Comparison of ENCODE assay signal across 10 mouse cellular contexts in the genomic region with DNA sequence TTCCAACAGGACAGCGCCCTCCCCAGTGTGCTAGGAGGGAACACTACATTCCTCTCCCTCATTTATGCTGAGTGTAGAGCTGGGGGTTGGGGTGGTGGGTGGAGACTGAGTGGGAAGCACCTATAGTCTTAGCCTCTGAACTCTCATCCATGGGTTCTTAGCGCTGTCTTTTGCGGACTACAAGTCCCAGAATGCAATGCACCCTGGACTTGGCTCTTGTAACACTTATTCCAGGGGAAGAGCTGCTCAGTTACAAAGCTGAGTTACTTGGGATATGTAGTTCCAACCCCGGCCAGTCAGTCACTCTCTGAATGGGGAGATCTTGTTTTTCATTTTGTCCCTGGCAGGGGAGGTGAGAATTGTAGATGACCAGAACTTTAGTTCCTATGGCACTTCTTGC. TPM values are rescaled to one million over a fixed set of nuclear protein-coding genes. Genes with fewer than 3 reads are reported as not detected.
DNase-seq lines count a peak whose midpoint lies in the region; ATAC-seq lines count a peak whose summit lies in the region.
"Had no signal": no experiment of that assay in that cellular context is flagged by ENCODE, and none has a peak within 500 bp of the region (broad histone marks: within the 10 kb centered on the region; RNA-seq: fewer than 3 reads in every experiment).

No protein-coding gene starts in this region.

- peaks cover 11% of the 10 kb centered on the region for H3K4me1 ChIP-seq in kidney, embryonic 16.5 days (ENCODE audit: insufficient read depth, low read length)
- peaks cover 9% of the 10 kb centered on the region for H3K4me1 ChIP-seq in stomach, embryonic 16.5 days (ENCODE audit: control insufficient read depth, insufficient read depth, low read length)

- peaks cover 19% of the 10 kb centered on the region; the same call in 1 of the 2 replicates for H3K36me3 ChIP-seq in kidney, embryonic 16.5 days (ENCODE audit: insufficient read depth, low read length)
- peaks cover 8% of the 10 kb centered on the region; the same call in 1 of the 2 replicates for H3K36me3 ChIP-seq in stomach, embryonic 16.5 days (ENCODE audit: control insufficient read depth, insufficient read depth, low read length)

- WGBS in kidney, embryonic 16.5 days, result 28% methylated on average over 4 of the region's 4 CpGs
- 17% methylated on average over 4 of the region's 4 CpGs for WGBS in stomach, embryonic 16.5 days

- peak; percentile 64 for DNase-seq in adrenal gland, postnatal 10 days
- DNase-seq in adrenal gland, adult 18-20 months (ENCODE audit: low spot score in 2 of 2), result no peak
- peak; percentile 42 for DNase-seq in thymus, postnatal 14 days
- no peak for DNase-seq in thymus, adult 18-20 months
- DNase-seq in frontal cortex, postnatal 36 days (ENCODE audit: low spot score in 2 of 2), result peak; percentile 54 to 73
- peak; percentile 34 for DNase-seq in lung, postnatal 14 days

- H3K9me3 ChIP-seq in kidney, embryonic 16.5 days (ENCODE audit: low read length), result no peaks in the 10 kb centered on the region
- no peaks in the 10 kb centered on the region for H3K9me3 ChIP-seq in stomach, embryonic 16.5 days (replicated peaks; ENCODE audit: control insufficient read depth, low read length)

- ATAC-seq in kidney, embryonic 16.5 days (ENCODE audit: low FRiP score, low TSS enrichment), result peak; percentile 69
- peak; percentile 27; the same call in 1 of the 2 replicates for ATAC-seq in stomach, embryonic 16.5 days (ENCODE audit: insufficient read depth, low FRiP score)

- no peak overlapping the region for H3K9ac ChIP-seq in kidney, embryonic 16.5 days (replicated peaks; ENCODE audit: low read length)
- H3K9ac ChIP-seq in stomach, embryonic 16.5 days (ENCODE audit: low read length), result no peak overlapping the region

- H3K27me3 ChIP-seq in kidney, embryonic 16.5 days (ENCODE audit: insufficient read depth, low read length), result no peaks in the 10 kb centered on the region
- H3K27me3 ChIP-seq in stomach, embryonic 16.5 days (ENCODE audit: control insufficient read depth, insufficient read depth, low read length), result no peaks in the 10 kb centered on the region

- H3K4me2 ChIP-seq in kidney, embryonic 16.5 days (replicated peaks; ENCODE audit: low read depth, low read length), result no peak overlapping the region
- no peak overlapping the region for H3K4me2 ChIP-seq in stomach, embryonic 16.5 days (ENCODE audit: low read depth, low read length)

- H3K4me3 ChIP-seq in kidney, embryonic 16.5 days (ENCODE audit: low read length), result no peak overlapping the region
- H3K4me3 ChIP-seq in stomach, embryonic 16.5 days (replicated peaks; ENCODE audit: low read length), result no peak overlapping the region

- H3K27ac ChIP-seq in kidney, embryonic 16.5 days (ENCODE audit: low read length), result no peak overlapping the region
- H3K27ac ChIP-seq in stomach, embryonic 16.5 days (ENCODE audit: low read length), result no peak overlapping the region

RNA-seq across cellular contexts. Expression of a gene that starts 8.6 kb away (rescaled TPM):
- 10 to 100 TPM; 40.5 to 45.1 TPM for total RNA-seq in adrenal gland, postnatal 10 days (2021)
- total RNA-seq in adrenal gland, adult 18-20 months (2021), result 100 to 1,000 TPM; 118 to 204 TPM
- 41.3 and 45.7 TPM in 2 replicates for polyA plus RNA-seq in kidney, embryonic 16.5 days (2015; fragmentation: Nextera tagmentation; extraction: Ambion mirVana)
- polyA plus RNA-seq in stomach, embryonic 16.5 days (2015; fragmentation: Nextera tagmentation; extraction: Ambion mirVana), result 31.3 and 32.3 TPM in 2 replicates

RNA-seq across cellular contexts. Expression of a gene that starts 12.9 kb away (rescaled TPM):
- total RNA-seq in adrenal gland, postnatal 10 days (2021), result not detected
- not detected for total RNA-seq in adrenal gland, adult 18-20 months (2021)
- polyA plus RNA-seq in kidney, embryonic 16.5 days (2015; fragmentation: Nextera tagmentation; extraction: Ambion mirVana), result not detected in 2 replicates
- not detected in 2 replicates for polyA plus RNA-seq in stomach, embryonic 16.5 days (2015; fragmentation: Nextera tagmentation; extraction: Ambion mirVana)
- polyA plus RNA-seq: gonadal fat pad, adult 2 months had no signal

RNA-seq across cellular contexts. Expression of a gene that starts 19.5 kb away (rescaled TPM):
- total RNA-seq in adrenal gland, postnatal 10 days (2021), result 10 to 100 TPM; 47.9 to 50.3 TPM
- 10 to 100 TPM; 51.0 to 59.5 TPM for total RNA-seq in adrenal gland, adult 18-20 months (2021)
- polyA plus RNA-seq in kidney, embryonic 16.5 days (2015; fragmentation: Nextera tagmentation; extraction: Ambion mirVana), result 0.54 and 0.87 TPM in 2 replicates
- 2.0 and 2.6 TPM in 2 replicates for polyA plus RNA-seq in stomach, embryonic 16.5 days (2015; fragmentation: Nextera tagmentation; extraction: Ambion mirVana)

RNA-seq across cellular contexts. Expression of a gene that starts 25.2 kb away (rescaled TPM):
- 100 to 1,000 TPM in 1 of 2 experiments, 10 to 100 TPM in 1; 47.1 to 104 TPM for total RNA-seq in adrenal gland, postnatal 10 days (2021)
- 100 to 1,000 TPM in 1 of 2 experiments, 10 to 100 TPM in 1; 48.9 to 119 TPM for total RNA-seq in adrenal gland, adult 18-20 months (2021)
- polyA plus RNA-seq in kidney, embryonic 16.5 days (2015; fragmentation: Nextera tagmentation; extraction: Ambion mirVana), result 96.3 and 102 TPM in 2 replicates
- polyA plus RNA-seq in stomach, embryonic 16.5 days (2015; fragmentation: Nextera tagmentation; extraction: Ambion mirVana), result 184 and 218 TPM in 2 replicates

RNA-seq across cellular contexts. Expression of a gene that starts 33.4 kb away (rescaled TPM):
- total RNA-seq in adrenal gland, postnatal 10 days (2021), result 100 to 1,000 TPM; 103 to 109 TPM
- 100 to 1,000 TPM; 141 to 165 TPM for total RNA-seq in adrenal gland, adult 18-20 months (2021)
- 1.0 and 3.0 TPM in 2 replicates for polyA plus RNA-seq in kidney, embryonic 16.5 days (2015; fragmentation: Nextera tagmentation; extraction: Ambion mirVana)
- 6.0 and 6.6 TPM in 2 replicates for polyA plus RNA-seq in stomach, embryonic 16.5 days (2015; fragmentation: Nextera tagmentation; extraction: Ambion mirVana)
- polyA plus RNA-seq: gonadal fat pad, adult 2 months; spleen, adult 2 months had no signal

Comparison
In these comparisons a context has a peak if more than half of its experiments do, and no peak if none do; other contexts are left out.
1. DNase-seq: peak in adrenal gland, postnatal 10 days (single experiment), thymus, postnatal 14 days (single experiment), frontal cortex, postnatal 36 days (2 of 2) and lung, postnatal 14 days (single experiment); none in adrenal gland, adult 18-20 months (0 of 2) and thymus, adult 18-20 months (0 of 2).